Mouse (Mus musculus): Measurements from ENCODE around the gene Stap1. TPM values are rescaled to one million over a fixed set of nuclear protein-coding genes. Genes with fewer than 3 reads are reported as not detected.

The Stap1 gene
- 0.49 and 0.97 TPM in 2 replicates for polyA plus RNA-seq (2012; rRNA removed)

DNA sequence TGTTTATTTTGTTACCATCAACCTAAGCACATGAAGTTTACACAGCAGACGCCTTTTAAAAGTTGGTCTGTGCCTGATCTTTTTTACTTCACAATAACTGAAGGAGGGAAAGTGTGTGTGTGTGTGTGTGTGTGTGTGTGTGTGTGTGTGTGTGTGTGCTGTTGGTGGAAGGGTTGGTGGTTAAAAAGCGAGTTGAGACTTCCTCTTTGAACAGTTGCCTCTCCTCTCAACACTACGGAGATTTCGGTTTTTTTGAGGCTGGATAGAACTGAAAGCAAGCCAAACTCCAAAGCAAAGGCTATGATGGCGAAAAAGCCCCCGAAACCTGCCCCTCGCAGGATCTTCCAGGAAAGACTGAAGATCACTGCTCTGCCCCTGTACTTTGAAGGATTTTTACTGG is at the start of gene Stap1:
Gene Stap1 (plus strand): TSS at position 209 of the 400 bp plus-strand sequence.
- Histone ChIP-seq H3K4me3 (ENCODE audit: insufficient read depth, low read depth, low read length) (no peak within 1 kb of the TSS), H3K27me3 (replicated peaks; ENCODE audit: control insufficient read depth, insufficient read depth, low read length) (no peaks in the 10 kb centered on the region), H3K36me3 (ENCODE audit: control insufficient read depth, insufficient read depth, low read length) (no peaks in the 10 kb centered on the region), H3K27ac (ENCODE audit: insufficient read depth, low read depth, low read length) (no peak within 1 kb of the TSS), H3K4me1 (ENCODE audit: control insufficient read depth, insufficient read depth, low read length) (no peaks in the 10 kb centered on the region)
- WGBS = 65% methylated on average over 7 of the region's 7 CpGs
- peak; percentile 11 for DNase-seq
- TF ChIP-seq CTCF (conservative IDR thresholded peaks at IDR 0.05; ENCODE audit: insufficient read depth, insufficient read length, low read depth, low read length) (no peak), POLR2A (IDR thresholded peaks at IDR 0.05; ENCODE audit: low read depth, low read length) (no peak)

DNA sequence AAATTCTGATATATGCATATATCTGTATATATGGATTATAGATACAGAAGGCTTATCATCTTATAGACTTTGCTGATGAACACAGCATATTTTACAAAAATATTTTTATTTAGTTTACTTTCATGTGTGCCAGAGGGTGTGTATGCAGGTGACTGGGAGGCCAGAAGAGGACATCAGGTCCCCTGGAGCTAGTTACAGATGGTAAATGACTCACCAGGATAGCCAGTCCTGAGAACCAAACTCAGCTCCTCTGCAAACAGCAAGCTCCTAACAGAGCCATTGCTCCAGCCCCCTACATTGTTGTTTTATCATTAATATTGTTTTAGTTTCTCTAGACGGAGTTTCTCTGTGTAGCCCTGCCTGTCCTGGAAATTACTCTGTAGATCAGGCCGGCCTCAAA is 41.7 kb upstream of the Stap1 start:
- H3K4me3 ChIP-seq (ENCODE audit: insufficient read depth, low read depth, low read length) = no peak overlapping the region
- WGBS = 89% methylated on average over 2 of the region's 2 CpGs
- no peak overlapping the region for H3K27ac ChIP-seq (ENCODE audit: insufficient read depth, low read depth, low read length)
- no peaks in the 10 kb centered on the region for H3K4me1 ChIP-seq (ENCODE audit: control insufficient read depth, insufficient read depth, low read length)
- H3K27me3 ChIP-seq (replicated peaks; ENCODE audit: control insufficient read depth, insufficient read depth, low read length) = no peaks in the 10 kb centered on the region
- peaks cover 2% of the 10 kb centered on the region for H3K36me3 ChIP-seq (ENCODE audit: control insufficient read depth, insufficient read depth, low read length)
- TF ChIP-seq POLR2A (IDR thresholded peaks at IDR 0.05; ENCODE audit: low read depth, low read length) = no peak
- no peak for TF ChIP-seq CTCF (conservative IDR thresholded peaks at IDR 0.05; ENCODE audit: insufficient read depth, insufficient read length, low read depth, low read length)
- no peak for DNase-seq

DNA sequence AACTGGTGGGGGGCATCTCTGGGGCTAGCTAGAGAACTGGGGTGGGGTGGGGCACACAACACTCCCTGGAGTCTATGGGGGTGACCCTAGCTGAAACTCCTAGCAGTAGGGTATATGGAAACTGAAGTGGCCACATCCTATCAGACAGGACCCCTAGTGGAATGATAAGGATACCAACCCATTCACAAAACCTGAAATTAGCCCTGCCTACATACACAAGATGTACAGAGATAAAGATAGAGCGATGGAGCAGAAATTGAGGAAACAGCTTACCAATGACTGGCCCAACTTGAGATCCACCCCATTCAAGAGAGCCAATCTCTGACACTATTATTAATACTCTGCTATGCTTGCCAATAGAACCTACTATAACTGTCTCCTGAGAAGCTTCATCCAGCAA is 8.0 kb upstream of the Stap1 start:
- TF ChIP-seq CTCF (conservative IDR thresholded peaks at IDR 0.05; ENCODE audit: insufficient read depth, insufficient read length, low read depth, low read length) (no peak), POLR2A (IDR thresholded peaks at IDR 0.05; ENCODE audit: low read depth, low read length) (no peak)
- H3K4me3 ChIP-seq (ENCODE audit: insufficient read depth, low read depth, low read length) = no peak overlapping the region
- no peaks in the 10 kb centered on the region for H3K36me3 ChIP-seq (ENCODE audit: control insufficient read depth, insufficient read depth, low read length)
- peaks cover 4% of the 10 kb centered on the region; the same call in 1 of the 2 replicates for H3K4me1 ChIP-seq (ENCODE audit: control insufficient read depth, insufficient read depth, low read length)
- no peak overlapping the region for H3K27ac ChIP-seq (ENCODE audit: insufficient read depth, low read depth, low read length)
- no peaks in the 10 kb centered on the region for H3K27me3 ChIP-seq (replicated peaks; ENCODE audit: control insufficient read depth, insufficient read depth, low read length)
- no peak for DNase-seq
- WGBS = 91% methylated on average over 1 of the region's 1 CpGs

DNA sequence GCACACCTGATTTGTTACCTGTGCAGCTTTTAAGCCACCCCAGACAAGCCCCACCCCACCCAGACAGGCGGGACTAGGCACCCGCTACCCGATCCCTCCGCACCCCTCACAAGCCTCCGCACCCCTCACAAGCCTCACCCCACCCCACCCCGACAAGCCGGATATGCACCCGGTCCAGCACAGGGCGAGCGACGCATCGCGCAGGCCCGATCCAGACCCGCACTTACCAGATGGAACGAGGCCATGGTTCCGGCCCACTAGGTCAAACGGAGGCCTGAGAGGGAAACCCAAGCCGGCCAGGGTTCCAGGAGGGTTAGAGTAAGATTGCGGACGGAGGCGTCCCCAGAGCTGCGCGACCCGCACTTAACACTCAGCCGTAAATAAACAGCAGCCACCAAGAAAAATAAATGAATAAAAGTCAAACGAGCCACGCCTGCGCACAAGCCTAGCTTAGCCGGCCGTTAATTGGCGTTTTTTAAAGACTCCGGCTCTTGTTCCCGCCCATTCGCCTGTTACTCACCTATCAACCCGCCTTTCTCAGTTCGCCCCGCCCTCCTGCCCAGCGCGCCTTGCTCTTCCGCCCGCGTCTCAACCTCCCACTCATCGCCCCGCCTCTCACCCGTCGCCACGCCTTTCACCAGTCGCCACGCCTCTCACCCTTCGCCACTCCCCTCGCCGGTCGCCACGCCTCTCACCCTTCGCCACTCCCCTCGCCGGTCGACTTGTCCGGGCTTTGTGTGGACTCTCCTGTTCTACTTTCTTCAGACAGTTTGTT is 6.3 kb upstream of the Stap1 start, which contains the start of gene Cenpc1:
Gene Cenpc1 (minus strand): TSS at position 483 of the 775 bp plus-strand sequence.
- WGBS = under 1% methylated on average over 60 of the region's 60 CpGs

DNA sequence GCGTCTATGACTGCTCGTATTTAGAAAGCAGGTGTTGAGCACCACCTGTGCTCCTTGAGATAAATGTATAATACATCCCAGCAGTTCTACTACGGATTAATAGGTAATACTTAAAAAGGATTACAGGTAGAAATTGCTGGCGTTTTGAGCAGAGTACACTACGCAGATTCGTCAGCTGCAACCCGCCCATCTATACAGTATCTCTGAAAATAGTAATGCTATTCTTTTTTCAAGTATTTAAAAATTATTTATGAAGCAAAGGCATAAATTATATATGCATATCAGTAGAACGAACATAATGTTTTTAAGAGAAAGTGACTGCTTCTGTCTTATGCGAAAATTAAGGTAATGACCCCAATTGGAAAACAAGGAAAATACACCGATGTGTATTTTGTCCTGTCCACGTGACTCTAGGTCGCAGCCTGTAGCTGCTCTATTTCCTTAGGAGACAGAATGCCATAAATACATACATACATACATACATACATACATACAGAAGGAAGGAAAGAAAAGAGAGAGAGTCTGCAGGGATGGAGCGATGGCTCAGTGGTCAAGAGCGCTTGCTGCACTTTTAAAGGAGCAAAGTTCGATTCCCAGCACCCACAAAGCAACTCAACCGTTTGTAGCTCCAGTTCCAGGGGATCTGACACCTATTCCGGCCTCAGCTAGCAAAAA is 5.5 kb upstream of the Stap1 start:
- no peak for DNase-seq

More for the DNA sequence above, 6.3 kb upstream of the Stap1 start, which contains the start of gene Cenpc1:
- Histone ChIP-seq H3K27ac (ENCODE audit: insufficient read depth, low read depth, low read length) (peak within 1 kb of the TSS; percentile 21; the same call in 1 of the 2 replicates), H3K4me3 (ENCODE audit: insufficient read depth, low read depth, low read length) (peak within 1 kb of the TSS; percentile 62), H3K36me3 (ENCODE audit: control insufficient read depth, insufficient read depth, low read length) (no peaks in the 10 kb centered on the region), H3K4me1 (ENCODE audit: control insufficient read depth, insufficient read depth, low read length) (peaks cover 4% of the 10 kb centered on the region; the same call in 1 of the 2 replicates), H3K27me3 (replicated peaks; ENCODE audit: control insufficient read depth, insufficient read depth, low read length) (no peaks in the 10 kb centered on the region)
- peak; percentile 25 for TF ChIP-seq POLR2A (IDR thresholded peaks at IDR 0.05; ENCODE audit: low read depth, low read length)
- no peak for TF ChIP-seq CTCF (conservative IDR thresholded peaks at IDR 0.05; ENCODE audit: insufficient read depth, insufficient read length, low read depth, low read length)
- DNase-seq = peak; percentile 99

DNA sequence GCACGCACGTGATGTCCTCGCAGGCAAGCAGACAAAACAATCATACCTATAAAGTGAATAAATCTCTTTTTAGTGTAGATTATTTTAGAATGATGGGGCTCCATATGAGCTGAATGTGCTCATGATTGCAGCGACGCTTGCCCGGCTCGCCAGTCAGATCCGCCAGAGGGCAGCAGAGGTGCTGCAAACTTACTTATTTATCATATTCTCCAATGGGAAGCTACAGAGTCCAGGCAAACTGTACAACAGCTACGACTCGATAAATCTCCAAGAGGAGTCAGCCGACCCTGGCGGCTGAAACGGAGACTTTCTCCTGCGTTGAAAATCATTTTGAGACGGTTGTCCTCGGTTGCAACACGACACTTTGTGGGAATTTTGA is 5.0 kb upstream of the Stap1 start:
- TF ChIP-seq POLR2A (IDR thresholded peaks at IDR 0.05; ENCODE audit: low read depth, low read length) (no peak), CTCF (conservative IDR thresholded peaks at IDR 0.05; ENCODE audit: insufficient read depth, insufficient read length, low read depth, low read length) (peak; percentile 90)
- Histone ChIP-seq H3K4me1 (ENCODE audit: control insufficient read depth, insufficient read depth, low read length) (peaks cover 4% of the 10 kb centered on the region; the same call in 1 of the 2 replicates), H3K36me3 (ENCODE audit: control insufficient read depth, insufficient read depth, low read length) (no peaks in the 10 kb centered on the region), H3K27ac (ENCODE audit: insufficient read depth, low read depth, low read length) (0 out of 2 replicates have a peak overlapping the region, but pooled peaks have one; percentile 21), H3K27me3 (replicated peaks; ENCODE audit: control insufficient read depth, insufficient read depth, low read length) (no peaks in the 10 kb centered on the region), H3K4me3 (ENCODE audit: insufficient read depth, low read depth, low read length) (peak overlapping the region; percentile 49)
- under 1% methylated on average over 17 of the region's 17 CpGs for WGBS
- peak; percentile 93 for DNase-seq

More for the DNA sequence above, 5.5 kb upstream of the Stap1 start:
- no peak for TF ChIP-seq CTCF (conservative IDR thresholded peaks at IDR 0.05; ENCODE audit: insufficient read depth, insufficient read length, low read depth, low read length)
- TF ChIP-seq POLR2A (IDR thresholded peaks at IDR 0.05; ENCODE audit: low read depth, low read length) = no peak
- H3K27me3 ChIP-seq (replicated peaks; ENCODE audit: control insufficient read depth, insufficient read depth, low read length) = no peaks in the 10 kb centered on the region
- no peaks in the 10 kb centered on the region for H3K36me3 ChIP-seq (ENCODE audit: control insufficient read depth, insufficient read depth, low read length)
- H3K4me3 ChIP-seq (ENCODE audit: insufficient read depth, low read depth, low read length) = peak overlapping the region; percentile 37
- H3K4me1 ChIP-seq (ENCODE audit: control insufficient read depth, insufficient read depth, low read length) = peaks cover 4% of the 10 kb centered on the region; the same call in 1 of the 2 replicates
- under 1% methylated on average over 17 of the region's 17 CpGs for WGBS
- 0 out of 2 replicates have a peak overlapping the region, but pooled peaks have one; percentile 21 for H3K27ac ChIP-seq (ENCODE audit: insufficient read depth, low read depth, low read length)

DNA sequence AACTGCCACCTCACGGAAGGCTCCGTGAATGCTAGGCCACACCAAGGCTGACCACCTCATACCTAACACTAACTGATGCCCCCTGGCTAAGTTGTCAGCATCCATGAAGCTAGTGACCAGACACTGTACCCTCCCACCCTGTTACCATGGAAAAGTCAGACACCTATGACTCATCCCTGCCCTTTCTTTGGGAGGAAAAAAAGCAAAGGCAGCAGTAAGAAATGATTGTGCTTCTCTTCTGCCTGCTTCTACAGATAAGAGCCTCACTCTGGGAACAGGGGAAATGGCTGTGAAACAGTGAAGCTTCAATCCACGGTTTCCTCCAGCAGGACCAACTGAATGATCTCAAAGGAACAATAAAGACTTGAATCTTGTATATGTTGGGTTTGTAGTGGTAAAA is 3.1 kb upstream of the Stap1 start:
- Histone ChIP-seq H3K4me3 (ENCODE audit: insufficient read depth, low read depth, low read length) (no peak overlapping the region), H3K27me3 (replicated peaks; ENCODE audit: control insufficient read depth, insufficient read depth, low read length) (no peaks in the 10 kb centered on the region), H3K4me1 (ENCODE audit: control insufficient read depth, insufficient read depth, low read length) (peaks cover 4% of the 10 kb centered on the region; the same call in 1 of the 2 replicates), H3K36me3 (ENCODE audit: control insufficient read depth, insufficient read depth, low read length) (no peaks in the 10 kb centered on the region), H3K27ac (ENCODE audit: insufficient read depth, low read depth, low read length) (no peak overlapping the region)
- WGBS = 75% methylated on average over 3 of the region's 3 CpGs
- DNase-seq = no peak
- TF ChIP-seq CTCF (conservative IDR thresholded peaks at IDR 0.05; ENCODE audit: insufficient read depth, insufficient read length, low read depth, low read length) (no peak), POLR2A (IDR thresholded peaks at IDR 0.05; ENCODE audit: low read depth, low read length) (no peak)

Measured in kidney, adult 2 months (tissue).